Mouse (Mus musculus) cerebellum, adult 2 months (tissue): ENCODE measurements at regions not wholly inside any gene's neighbourhood (a gene's known extent, or its start where the extent isn't known, plus 50 kb on each side); places are given as distances from the start of the nearest gene placed in this dataset.

Source experiments
- CTCF ChIP-seq: fragments of 200-500 bp; IDR thresholded peaks from 2 replicates; pipeline ENCODE4 v1.5.1; 2011; ENCODE audit warnings: low read depth, mild to moderate bottlenecking, control low read depth, low read length, moderate library complexity, borderline replicate concordance; ENCODE audit not compliant: insufficient read depth
- POLR2A ChIP-seq: fragments of 200-500 bp; IDR thresholded peaks from 2 replicates; pipeline ENCODE4 v1.6.1; 2011; ENCODE audit warnings: low read length, control low read depth, borderline replicate concordance; ENCODE audit not compliant: insufficient read depth

GRCm38 (mm10) chr15:71277388-71277787 is 2557.0 kb upstream of the Gm6569 start:
- TF ChIP-seq POLR2A (no peak), CTCF (no peak)
